Mouse (Mus musculus): Measurements from ENCODE around the gene Spryd3. TPM values are rescaled to one million over a fixed set of nuclear protein-coding genes. Genes with fewer than 3 reads are reported as not detected.

The Spryd3 gene
- polyA plus RNA-seq, 1 experiment from 2014 or later = 56.4 TPM

GRCm38 (mm10) chr15:102108651-102109525, 27.1 kb downstream of the Spryd3 start:
- Histone ChIP-seq H3K4me1 (replicated peaks; ENCODE audit: control insufficient read depth, insufficient read depth, low read length) (peaks cover 21% of the 10 kb centered on the region), H3K9ac (replicated peaks; ENCODE audit: low read depth, low read length) (no peak overlapping the region), H3K9me3 (ENCODE audit: control insufficient read depth, low read length) (no peaks in the 10 kb centered on the region), H3K27ac (ENCODE audit: low read length) (no peak overlapping the region), H3K27me3 (replicated peaks; ENCODE audit: control insufficient read depth, insufficient read depth, low read length) (peaks cover 11% of the 10 kb centered on the region; the same call in 1 of the 2 replicates), H3K4me3 (replicated peaks; ENCODE audit: low read length) (no peak overlapping the region), H3K4me2 (ENCODE audit: low read length) (no peak overlapping the region), H3K36me3 (ENCODE audit: control insufficient read depth, insufficient read depth) (no peaks in the 10 kb centered on the region)
- WGBS = 40% methylated on average over 18 of the region's 18 CpGs
- ATAC-seq = peak; percentile 41

- peaks cover 11% of the 10 kb centered on the region; the same call in 1 of the 2 replicates for H3K27me3 ChIP-seq (replicated peaks; ENCODE audit: control insufficient read depth, insufficient read depth, low read length)
- ATAC-seq = no peak; the same call in 1 of the 2 replicates
- no peaks in the 10 kb centered on the region for H3K9me3 ChIP-seq (ENCODE audit: control insufficient read depth, low read length)
- H3K4me3 ChIP-seq (replicated peaks; ENCODE audit: low read length) = no peak overlapping the region
- 31% methylated on average over 13 of the region's 13 CpGs for WGBS
- H3K4me2 ChIP-seq (ENCODE audit: low read length) = no peak overlapping the region
- no peak overlapping the region for H3K27ac ChIP-seq (ENCODE audit: low read length)
- H3K36me3 ChIP-seq (ENCODE audit: control insufficient read depth, insufficient read depth) = no peaks in the 10 kb centered on the region
- H3K4me1 ChIP-seq (replicated peaks; ENCODE audit: control insufficient read depth, insufficient read depth, low read length) = peaks cover 27% of the 10 kb centered on the region
- no peak overlapping the region for H3K9ac ChIP-seq (replicated peaks; ENCODE audit: low read depth, low read length)
Measured at GRCm38 (mm10) chr15:102107689-102108573, 28.1 kb downstream of the Spryd3 start.

- Histone ChIP-seq H3K9me3 (ENCODE audit: control insufficient read depth, low read length) (no peaks in the 10 kb centered on the region), H3K4me2 (ENCODE audit: low read length) (peak overlapping the region; percentile 46), H3K4me1 (replicated peaks; ENCODE audit: control insufficient read depth, insufficient read depth, low read length) (peaks cover 27% of the 10 kb centered on the region), H3K27me3 (replicated peaks; ENCODE audit: control insufficient read depth, insufficient read depth, low read length) (peaks cover 11% of the 10 kb centered on the region; the same call in 1 of the 2 replicates), H3K9ac (replicated peaks; ENCODE audit: low read depth, low read length) (0 out of 2 replicates have a peak overlapping the region, but pooled peaks have one; percentile 2), H3K4me3 (replicated peaks; ENCODE audit: low read length) (peak overlapping the region; percentile 13), H3K27ac (ENCODE audit: low read length) (no peak overlapping the region), H3K36me3 (ENCODE audit: control insufficient read depth, insufficient read depth) (no peaks in the 10 kb centered on the region)
- WGBS = 4% methylated on average over 38 of the region's 38 CpGs
- ATAC-seq = no peak
Measured at GRCm38 (mm10) chr15:102106754-102107456, 29.1 kb downstream of the Spryd3 start.

GRCm38 (mm10) chr15:102105764-102106730, 30.0 kb downstream of the Spryd3 start:
- Histone ChIP-seq H3K27me3 (replicated peaks; ENCODE audit: control insufficient read depth, insufficient read depth, low read length) (peaks cover 11% of the 10 kb centered on the region; the same call in 1 of the 2 replicates), H3K4me3 (replicated peaks; ENCODE audit: low read length) (no peak overlapping the region), H3K9ac (replicated peaks; ENCODE audit: low read depth, low read length) (no peak overlapping the region), H3K9me3 (ENCODE audit: control insufficient read depth, low read length) (no peaks in the 10 kb centered on the region), H3K4me1 (replicated peaks; ENCODE audit: control insufficient read depth, insufficient read depth, low read length) (peaks cover 27% of the 10 kb centered on the region), H3K27ac (ENCODE audit: low read length) (no peak overlapping the region), H3K4me2 (ENCODE audit: low read length) (no peak overlapping the region; the same call in 1 of the 2 replicates), H3K36me3 (ENCODE audit: control insufficient read depth, insufficient read depth) (no peaks in the 10 kb centered on the region)
- 25% methylated on average over 18 of the region's 18 CpGs for WGBS
- no peak for ATAC-seq

- Histone ChIP-seq H3K4me3 (replicated peaks; ENCODE audit: low read length) (no peak overlapping the region), H3K36me3 (ENCODE audit: control insufficient read depth, insufficient read depth) (no peaks in the 10 kb centered on the region), H3K9ac (replicated peaks; ENCODE audit: low read depth, low read length) (no peak overlapping the region), H3K27me3 (replicated peaks; ENCODE audit: control insufficient read depth, insufficient read depth, low read length) (peaks cover 14% of the 10 kb centered on the region; the same call in 1 of the 2 replicates), H3K4me1 (replicated peaks; ENCODE audit: control insufficient read depth, insufficient read depth, low read length) (peaks cover 33% of the 10 kb centered on the region), H3K4me2 (ENCODE audit: low read length) (no peak overlapping the region), H3K27ac (ENCODE audit: low read length) (no peak overlapping the region), H3K9me3 (ENCODE audit: control insufficient read depth, low read length) (no peaks in the 10 kb centered on the region)
- ATAC-seq = no peak
- WGBS = 41% methylated on average over 5 of the region's 5 CpGs
Measured at GRCm38 (mm10) chr15:102105360-102105759, 30.7 kb downstream of the Spryd3 start.

GRCm38 (mm10) chr15:102103947-102104555, 32.0 kb downstream of the Spryd3 start:
- no peaks in the 10 kb centered on the region for H3K36me3 ChIP-seq (ENCODE audit: control insufficient read depth, insufficient read depth)
- H3K27me3 ChIP-seq (replicated peaks; ENCODE audit: control insufficient read depth, insufficient read depth, low read length) = peaks cover 14% of the 10 kb centered on the region; the same call in 1 of the 2 replicates
- no peak overlapping the region for H3K27ac ChIP-seq (ENCODE audit: low read length)
- peaks cover 38% of the 10 kb centered on the region for H3K4me1 ChIP-seq (replicated peaks; ENCODE audit: control insufficient read depth, insufficient read depth, low read length)
- peak overlapping the region; percentile 30; the same call in 1 of the 2 replicates for H3K9ac ChIP-seq (replicated peaks; ENCODE audit: low read depth, low read length)
- 29% methylated on average over 12 of the region's 12 CpGs for WGBS
- no peak for ATAC-seq
- H3K4me2 ChIP-seq (ENCODE audit: low read length) = no peak overlapping the region
- H3K9me3 ChIP-seq (ENCODE audit: control insufficient read depth, low read length) = no peaks in the 10 kb centered on the region
- H3K4me3 ChIP-seq (replicated peaks; ENCODE audit: low read length) = peak overlapping the region; percentile 4

GRCm38 (mm10) chr15:102103371-102103946, 32.6 kb downstream of the Spryd3 start:
- Histone ChIP-seq H3K4me3 (replicated peaks; ENCODE audit: low read length) (peak overlapping the region; percentile 6), H3K9me3 (ENCODE audit: control insufficient read depth, low read length) (no peaks in the 10 kb centered on the region), H3K9ac (replicated peaks; ENCODE audit: low read depth, low read length) (peak overlapping the region; percentile 30; the same call in 1 of the 2 replicates), H3K27ac (ENCODE audit: low read length) (peak overlapping the region; percentile 39; the same call in 1 of the 2 replicates), H3K4me1 (replicated peaks; ENCODE audit: control insufficient read depth, insufficient read depth, low read length) (peaks cover 38% of the 10 kb centered on the region), H3K27me3 (replicated peaks; ENCODE audit: control insufficient read depth, insufficient read depth, low read length) (peaks cover 14% of the 10 kb centered on the region; the same call in 1 of the 2 replicates), H3K36me3 (ENCODE audit: control insufficient read depth, insufficient read depth) (no peaks in the 10 kb centered on the region), H3K4me2 (ENCODE audit: low read length) (no peak overlapping the region)
- ATAC-seq = no peak
- 8% methylated on average over 14 of the region's 14 CpGs for WGBS
